ENCODE assay signal across 13 mouse cellular contexts in the genomic region with DNA sequence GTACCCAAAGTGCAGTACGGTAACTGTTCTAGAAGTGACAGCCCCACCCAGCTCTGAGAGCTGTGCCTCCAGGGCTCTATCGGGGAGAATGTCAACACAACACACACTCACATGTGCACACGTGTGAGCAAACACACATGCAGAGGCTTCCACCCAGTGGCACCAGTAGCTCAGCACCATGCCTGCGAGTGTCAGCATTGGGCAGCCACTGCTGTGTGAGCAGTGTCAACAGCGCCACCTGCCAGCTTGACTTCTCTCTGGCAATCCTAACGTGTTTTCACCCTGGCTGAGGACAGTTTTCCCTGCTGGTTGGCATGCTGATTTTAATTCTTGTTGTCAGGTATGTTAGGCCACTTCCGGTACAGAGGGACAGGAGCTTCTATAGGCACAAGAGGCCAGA. TPM values are rescaled to one million over a fixed set of nuclear protein-coding genes. Genes with fewer than 3 reads are reported as not detected.
DNase-seq lines count a peak whose midpoint lies in the region; ATAC-seq and TF ChIP-seq lines count a peak whose summit lies in the region.
"Had no signal": no experiment of that assay in that cellular context is flagged by ENCODE, and none has a peak within 500 bp of the region (broad histone marks: within the 10 kb centered on the region; RNA-seq: fewer than 3 reads in every experiment).

No protein-coding gene starts in this region.

- TF ChIP-seq CTCF in brain, embryonic 14.5 days (IDR thresholded peaks at IDR 0.05; ENCODE audit: borderline replicate concordance, extremely low read depth, insufficient read depth, insufficient read length), result peak; percentile 51

- H3K4me2 ChIP-seq in hindbrain, embryonic 11.5 days (replicated peaks; ENCODE audit: low read depth, low read length), result no peak overlapping the region
- H3K4me2 ChIP-seq in lung, embryonic 16.5 days (ENCODE audit: low read depth, low read length), result no peak overlapping the region
- H3K4me2 ChIP-seq in limb, embryonic 14.5 days (replicated peaks; ENCODE audit: low read depth, low read length, severe bottlenecking), result no peak overlapping the region
- H3K4me2 ChIP-seq: heart, embryonic 11.5 days; lung, embryonic 15.5 days; neural tube, embryonic 13.5 days had no signal

- H3K4me3 ChIP-seq in hindbrain, embryonic 11.5 days (ENCODE audit: low read depth, low read length), result no peak overlapping the region
- no peak overlapping the region for H3K4me3 ChIP-seq in hindbrain, embryonic 10.5 days
- H3K4me3 ChIP-seq in lung, embryonic 16.5 days (ENCODE audit: low read length), result no peak overlapping the region
- no peak overlapping the region for H3K4me3 ChIP-seq in limb, embryonic 14.5 days (replicated peaks; ENCODE audit: low read length)
- H3K4me3 ChIP-seq: lung, embryonic 15.5 days; neural tube, embryonic 13.5 days had no signal

- H3K4me1 ChIP-seq in hindbrain, embryonic 11.5 days (replicated peaks; ENCODE audit: control insufficient read depth, insufficient read depth, low read length), result no peaks in the 10 kb centered on the region
- peaks cover 10% of the 10 kb centered on the region; the same call in 1 of the 2 replicates for H3K4me1 ChIP-seq in hindbrain, embryonic 10.5 days (replicated peaks)
- H3K4me1 ChIP-seq in lung, embryonic 16.5 days (replicated peaks; ENCODE audit: control insufficient read depth, insufficient read depth, low read length), result no peaks in the 10 kb centered on the region
- H3K4me1 ChIP-seq in limb, embryonic 14.5 days (ENCODE audit: control insufficient read depth, insufficient read depth, low read length), result no peaks in the 10 kb centered on the region
- H3K4me1 ChIP-seq: lung, embryonic 15.5 days had no signal

- no peaks in the 10 kb centered on the region for H3K27me3 ChIP-seq in hindbrain, embryonic 11.5 days (ENCODE audit: control insufficient read depth, insufficient read depth, low read length)
- peaks cover 2% of the 10 kb centered on the region; the same call in 1 of the 2 replicates for H3K27me3 ChIP-seq in hindbrain, embryonic 10.5 days (ENCODE audit: insufficient read depth, poor library complexity, severe bottlenecking)
- H3K27me3 ChIP-seq in lung, embryonic 16.5 days (ENCODE audit: control insufficient read depth, insufficient read depth, low read depth, low read length), result peaks cover 2% of the 10 kb centered on the region; the same call in 1 of the 2 replicates
- H3K27me3 ChIP-seq in limb, embryonic 14.5 days (ENCODE audit: control insufficient read depth, insufficient read depth, low read length), result no peaks in the 10 kb centered on the region
- H3K27me3 ChIP-seq: lung, embryonic 15.5 days had no signal

- TF ChIP-seq POLR2A in brain, embryonic 14.5 days (IDR thresholded peaks at IDR 0.05; ENCODE audit: borderline replicate concordance, extremely low read depth, insufficient read depth, insufficient read length, poor library complexity, severe bottlenecking), result no peak
- no peak for TF ChIP-seq POLR2A in limb, embryonic 14.5 days (IDR thresholded peaks at IDR 0.05; ENCODE audit: borderline replicate concordance, extremely low read depth, insufficient read depth, insufficient read length)

- no peaks in the 10 kb centered on the region for H3K36me3 ChIP-seq in hindbrain, embryonic 11.5 days (ENCODE audit: control insufficient read depth, insufficient read depth, low read length)
- H3K36me3 ChIP-seq in hindbrain, embryonic 10.5 days, result no peaks in the 10 kb centered on the region
- no peaks in the 10 kb centered on the region for H3K36me3 ChIP-seq in lung, embryonic 16.5 days (ENCODE audit: control insufficient read depth, insufficient read depth, low read length)
- H3K36me3 ChIP-seq in limb, embryonic 14.5 days (ENCODE audit: control insufficient read depth, insufficient read depth, low read length), result no peaks in the 10 kb centered on the region
- H3K36me3 ChIP-seq: G1E; lung, embryonic 15.5 days; neural tube, embryonic 13.5 days had no signal

- no peak overlapping the region for H3K9ac ChIP-seq in hindbrain, embryonic 11.5 days (ENCODE audit: low read depth, low read length)
- no peak overlapping the region for H3K9ac ChIP-seq in lung, embryonic 16.5 days (ENCODE audit: low read length)
- H3K9ac ChIP-seq in limb, embryonic 14.5 days (ENCODE audit: low read depth, low read length, severe bottlenecking), result no peak overlapping the region
- H3K9ac ChIP-seq: lung, embryonic 15.5 days; neural tube, embryonic 13.5 days had no signal

- WGBS in hindbrain, embryonic 11.5 days, result 42% methylated on average over 7 of the region's 7 CpGs
- 46% methylated on average over 7 of the region's 7 CpGs for WGBS in hindbrain, embryonic 10.5 days
- 33% methylated on average over 7 of the region's 7 CpGs for WGBS in lung, embryonic 16.5 days
- WGBS in limb, embryonic 14.5 days, result 45% methylated on average over 7 of the region's 7 CpGs

- no peak overlapping the region for H3K27ac ChIP-seq in hindbrain, embryonic 11.5 days (ENCODE audit: low read depth, low read length)
- no peak overlapping the region for H3K27ac ChIP-seq in hindbrain, embryonic 10.5 days
- no peak overlapping the region for H3K27ac ChIP-seq in lung, embryonic 16.5 days (ENCODE audit: low read length)
- H3K27ac ChIP-seq in limb, embryonic 14.5 days (replicated peaks; ENCODE audit: low read depth, low read length), result no peak overlapping the region
- H3K27ac ChIP-seq: lung, embryonic 15.5 days; neural tube, embryonic 13.5 days had no signal

- ATAC-seq in hindbrain, embryonic 11.5 days (ENCODE audit: low FRiP score), result no peak
- ATAC-seq in lung, embryonic 16.5 days (ENCODE audit: low read depth), result 0 out of 2 replicates have a peak, but pooled peaks have one; percentile 17
- no peak for ATAC-seq in limb, embryonic 14.5 days (ENCODE audit: low FRiP score, low read depth)

- no peaks in the 10 kb centered on the region for H3K9me3 ChIP-seq in hindbrain, embryonic 11.5 days (ENCODE audit: control insufficient read depth, low read length)
- no peaks in the 10 kb centered on the region for H3K9me3 ChIP-seq in hindbrain, embryonic 10.5 days
- H3K9me3 ChIP-seq in lung, embryonic 16.5 days (ENCODE audit: control insufficient read depth, low read length), result no peaks in the 10 kb centered on the region
- H3K9me3 ChIP-seq in limb, embryonic 14.5 days (ENCODE audit: control insufficient read depth, low read length), result no peaks in the 10 kb centered on the region
- H3K9me3 ChIP-seq: lung, embryonic 15.5 days; neural tube, embryonic 13.5 days had no signal

- peak; percentile 27 for DNase-seq in hindbrain, embryonic 11.5 days (ENCODE audit: low spot score)
- DNase-seq in hindbrain, embryonic 10.5 days (ENCODE audit: low spot score), result no peak
- DNase-seq in lung, postnatal 36 days, result no peak
- DNase-seq in brain, embryonic 14.5 days (ENCODE audit: low read depth), result peak; percentile 47
- peak; percentile 28 for DNase-seq in limb, embryonic 14.5 days (ENCODE audit: low spot score)
- DNase-seq in ovary, postnatal 14 days (ENCODE audit: low spot score), result no peak
- DNase-seq in frontal cortex, postnatal 25 days (ENCODE audit: low spot score in 2 of 2), result no peak

RNA-seq across cellular contexts. Expression of gene Zfp488, which starts 5.9 kb away (rescaled TPM):
- 0.10 and 0.20 TPM in 2 replicates for polyA plus RNA-seq in hindbrain, embryonic 11.5 days (2014; fragmentation: Nextera tagmentation; extraction: Ambion mirVana)
- 0.16 and 0.45 TPM in 2 replicates for polyA plus RNA-seq in hindbrain, embryonic 10.5 days (2016; fragmentation: Nextera tagmentation; extraction: Ambion mirVana)
- not detected in 2 replicates for polyA plus RNA-seq in lung, embryonic 16.5 days (2015; fragmentation: Nextera tagmentation; extraction: Ambion mirVana)
- 0.52 and 1.1 TPM in 2 replicates for polyA plus RNA-seq in brain, embryonic 14.5 days (2012; rRNA removed)
- polyA plus RNA-seq in limb, embryonic 14.5 days (2012; rRNA removed), result 0.65 and 0.77 TPM in 2 replicates
- polyA plus RNA-seq in limb, embryonic 14.5 days (2014; fragmentation: Nextera tagmentation; extraction: Ambion mirVana), result 0.21 and 0.30 TPM in 2 replicates
- polyA plus RNA-seq: G1E; heart, embryonic 11.5 days; lung, embryonic 15.5 days; small intestine, adult 2 months had no signal

RNA-seq across cellular contexts. Expression of gene Rbp3, which starts 18.9 kb away (rescaled TPM):
- polyA plus RNA-seq in hindbrain, embryonic 11.5 days (2014; fragmentation: Nextera tagmentation; extraction: Ambion mirVana), result not detected in 2 replicates
- not detected in 2 replicates for polyA plus RNA-seq in hindbrain, embryonic 10.5 days (2016; fragmentation: Nextera tagmentation; extraction: Ambion mirVana)
- not detected in 2 replicates for polyA plus RNA-seq in lung, embryonic 16.5 days (2015; fragmentation: Nextera tagmentation; extraction: Ambion mirVana)
- 0.01 TPM in 1 of 2 replicates, not detected in the other for polyA plus RNA-seq in brain, embryonic 14.5 days (2012; rRNA removed)
- polyA plus RNA-seq in limb, embryonic 14.5 days (2012; rRNA removed), result not detected in 2 replicates
- not detected in 2 replicates for polyA plus RNA-seq in limb, embryonic 14.5 days (2014; fragmentation: Nextera tagmentation; extraction: Ambion mirVana)
- polyA plus RNA-seq: G1E; neural tube, embryonic 13.5 days; small intestine, adult 2 months had no signal

RNA-seq across cellular contexts. Expression of gene Gdf2, which starts 31.8 kb away (rescaled TPM):
- polyA plus RNA-seq in hindbrain, embryonic 11.5 days (2014; fragmentation: Nextera tagmentation; extraction: Ambion mirVana), result 0.08 TPM in 1 of 2 replicates, not detected in the other
- not detected in 2 replicates for polyA plus RNA-seq in hindbrain, embryonic 10.5 days (2016; fragmentation: Nextera tagmentation; extraction: Ambion mirVana)
- 0.06 and 0.08 TPM in 2 replicates for polyA plus RNA-seq in lung, embryonic 16.5 days (2015; fragmentation: Nextera tagmentation; extraction: Ambion mirVana)
- polyA plus RNA-seq in brain, embryonic 14.5 days (2012; rRNA removed), result not detected in 2 replicates
- polyA plus RNA-seq in limb, embryonic 14.5 days (2012; rRNA removed), result 0.03 and 0.04 TPM in 2 replicates
- polyA plus RNA-seq in limb, embryonic 14.5 days (2014; fragmentation: Nextera tagmentation; extraction: Ambion mirVana), result not detected in 2 replicates
- polyA plus RNA-seq: G1E; lung, embryonic 15.5 days; neural tube, embryonic 13.5 days; small intestine, adult 2 months had no signal

RNA-seq across cellular contexts. Expression of gene Gm30083, which starts 42.3 kb away (rescaled TPM):
- not detected in 2 replicates for polyA plus RNA-seq in hindbrain, embryonic 11.5 days (2014; fragmentation: Nextera tagmentation; extraction: Ambion mirVana)
- polyA plus RNA-seq in hindbrain, embryonic 10.5 days (2016; fragmentation: Nextera tagmentation; extraction: Ambion mirVana), result not detected in 2 replicates
- not detected in 2 replicates for polyA plus RNA-seq in lung, embryonic 16.5 days (2015; fragmentation: Nextera tagmentation; extraction: Ambion mirVana)
- polyA plus RNA-seq in brain, embryonic 14.5 days (2012; rRNA removed), result not detected in 2 replicates
- polyA plus RNA-seq in limb, embryonic 14.5 days (2012; rRNA removed), result not detected in 2 replicates
- not detected in 2 replicates for polyA plus RNA-seq in limb, embryonic 14.5 days (2014; fragmentation: Nextera tagmentation; extraction: Ambion mirVana)
- polyA plus RNA-seq: G1E; heart, embryonic 11.5 days; lung, embryonic 15.5 days; neural tube, embryonic 13.5 days; small intestine, adult 2 months had no signal

RNA-seq across cellular contexts. Expression of gene Gm5460, which starts 43.9 kb away (rescaled TPM):
- polyA plus RNA-seq in hindbrain, embryonic 11.5 days (2014; fragmentation: Nextera tagmentation; extraction: Ambion mirVana), result not detected in 2 replicates
- not detected in 2 replicates for polyA plus RNA-seq in hindbrain, embryonic 10.5 days (2016; fragmentation: Nextera tagmentation; extraction: Ambion mirVana)
- polyA plus RNA-seq in lung, embryonic 16.5 days (2015; fragmentation: Nextera tagmentation; extraction: Ambion mirVana), result not detected in 2 replicates
- not detected in 2 replicates for polyA plus RNA-seq in brain, embryonic 14.5 days (2012; rRNA removed)
- not detected in 2 replicates for polyA plus RNA-seq in limb, embryonic 14.5 days (2012; rRNA removed)
- polyA plus RNA-seq in limb, embryonic 14.5 days (2014; fragmentation: Nextera tagmentation; extraction: Ambion mirVana), result not detected in 2 replicates
- polyA plus RNA-seq: G1E; heart, embryonic 11.5 days; lung, embryonic 15.5 days; neural tube, embryonic 13.5 days; small intestine, adult 2 months had no signal

Comparison
In these comparisons a context has a peak if more than half of its experiments do, and no peak if none do; other contexts are left out.
1. DNase-seq: peak in hindbrain, embryonic 11.5 days (single experiment), brain, embryonic 14.5 days (single experiment) and limb, embryonic 14.5 days (single experiment); none in hindbrain, embryonic 10.5 days (single experiment), lung, postnatal 36 days (single experiment), ovary, postnatal 14 days (single experiment) and frontal cortex, postnatal 25 days (0 of 2).